Mouse (Mus musculus): ENCODE measurements around the gene Snx18. TPM values are rescaled to one million over a fixed set of nuclear protein-coding genes. Genes with fewer than 3 reads are reported as not detected.

Gene Snx18
- polyA plus RNA-seq, 1 experiment from 2014 or later, result 15.6 TPM

- Histone ChIP-seq H3K4me3 (ENCODE audit: low read depth, low read length) (no peak overlapping the region), H3K9me3 (ENCODE audit: control insufficient read depth, low read length) (no peaks in the 10 kb centered on the region), H3K4me1 (replicated peaks; ENCODE audit: control insufficient read depth, insufficient read depth) (0 out of 2 replicates have a peak, but pooled peaks cover 3% of the 10 kb centered on the region), H3K9ac (ENCODE audit: low read length) (no peak overlapping the region), H3K4me2 (replicated peaks; ENCODE audit: low read depth) (no peak overlapping the region), H3K27me3 (ENCODE audit: control insufficient read depth, insufficient read depth, low read length) (no peaks in the 10 kb centered on the region), H3K27ac (replicated peaks) (peak overlapping the region; percentile 30; the same call in 1 of the 2 replicates), H3K36me3 (ENCODE audit: control insufficient read depth, insufficient read depth, low read length) (peaks cover 3% of the 10 kb centered on the region; the same call in 1 of the 2 replicates)
- 65% methylated on average over 11 of the region's 11 CpGs for WGBS
- TF ChIP-seq CTCF (IDR thresholded peaks at IDR 0.05; ENCODE audit: low read depth) (no peak), EP300 (optimal IDR thresholded peaks at IDR 0.05) (no peak)
- ATAC-seq (ENCODE audit: low FRiP score, low TSS enrichment) (no peak), DNase-seq (ENCODE audit: low spot score) (no peak)
Observed at GRCm38 (mm10) chr13:113591336-113591735, 27.0 kb downstream of the Snx18 start.

- 90% methylated on average over 4 of the region's 4 CpGs for WGBS
- Histone ChIP-seq H3K27ac (replicated peaks) (no peak overlapping the region), H3K9ac (ENCODE audit: low read length) (no peak overlapping the region), H3K27me3 (ENCODE audit: control insufficient read depth, insufficient read depth, low read length) (no peaks in the 10 kb centered on the region), H3K4me2 (replicated peaks; ENCODE audit: low read depth) (no peak overlapping the region), H3K36me3 (ENCODE audit: control insufficient read depth, insufficient read depth, low read length) (peaks cover 3% of the 10 kb centered on the region; the same call in 1 of the 2 replicates), H3K4me3 (ENCODE audit: low read depth, low read length) (no peak overlapping the region), H3K9me3 (ENCODE audit: control insufficient read depth, low read length) (no peaks in the 10 kb centered on the region), H3K4me1 (replicated peaks; ENCODE audit: control insufficient read depth, insufficient read depth) (no peaks in the 10 kb centered on the region)
- ATAC-seq (ENCODE audit: low FRiP score, low TSS enrichment) (no peak), DNase-seq (ENCODE audit: low spot score) (no peak)
- TF ChIP-seq EP300 (optimal IDR thresholded peaks at IDR 0.05) (no peak), CTCF (IDR thresholded peaks at IDR 0.05; ENCODE audit: low read depth) (no peak)
Observed at GRCm38 (mm10) chr13:113590216-113590615, 28.1 kb downstream of the Snx18 start.

DNA sequence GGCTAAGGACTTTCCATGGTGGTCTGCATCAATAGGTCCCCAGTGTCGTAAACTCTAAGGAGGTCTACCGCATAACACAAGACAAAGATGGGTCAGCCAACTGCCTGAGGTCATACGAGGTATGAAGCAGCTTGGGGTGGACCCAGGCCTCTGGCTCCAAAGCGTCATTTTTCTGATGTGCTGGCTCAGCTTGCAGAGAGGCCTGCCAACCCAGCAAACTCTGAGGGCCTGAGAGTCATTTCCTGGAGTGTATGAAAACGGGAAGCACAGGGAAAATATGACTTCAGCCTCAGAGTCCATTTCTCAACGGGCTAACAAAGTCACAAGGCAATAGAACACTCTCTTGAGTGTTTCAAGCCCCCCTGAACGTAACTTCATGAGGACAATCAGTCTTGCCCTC, 28.9 kb downstream of the Snx18 start:
- no peaks in the 10 kb centered on the region for H3K27me3 ChIP-seq (ENCODE audit: control insufficient read depth, insufficient read depth, low read length)
- no peak overlapping the region for H3K4me3 ChIP-seq (ENCODE audit: low read depth, low read length)
- WGBS, result 44% methylated on average over 7 of the region's 7 CpGs
- no peaks in the 10 kb centered on the region for H3K4me1 ChIP-seq (replicated peaks; ENCODE audit: control insufficient read depth, insufficient read depth)
- no peak overlapping the region for H3K9ac ChIP-seq (ENCODE audit: low read length)
- ATAC-seq (ENCODE audit: low FRiP score, low TSS enrichment) (peak; percentile 48; the same call in 1 of the 2 replicates), DNase-seq (ENCODE audit: low spot score) (no peak)
- H3K9me3 ChIP-seq (ENCODE audit: control insufficient read depth, low read length), result no peaks in the 10 kb centered on the region
- TF ChIP-seq CTCF (IDR thresholded peaks at IDR 0.05; ENCODE audit: low read depth) (no peak), EP300 (optimal IDR thresholded peaks at IDR 0.05) (no peak)
- H3K27ac ChIP-seq (replicated peaks), result no peak overlapping the region
- H3K36me3 ChIP-seq (ENCODE audit: control insufficient read depth, insufficient read depth, low read length), result peaks cover 3% of the 10 kb centered on the region; the same call in 1 of the 2 replicates
- no peak overlapping the region for H3K4me2 ChIP-seq (replicated peaks; ENCODE audit: low read depth)

GRCm38 (mm10) chr13:113587200-113587936, 31.0 kb downstream of the Snx18 start:
- Histone ChIP-seq H3K9me3 (ENCODE audit: control insufficient read depth, low read length) (no peaks in the 10 kb centered on the region), H3K9ac (ENCODE audit: low read length) (no peak overlapping the region), H3K4me2 (replicated peaks; ENCODE audit: low read depth) (no peak overlapping the region), H3K27ac (replicated peaks) (no peak overlapping the region), H3K36me3 (ENCODE audit: control insufficient read depth, insufficient read depth, low read length) (no peaks in the 10 kb centered on the region), H3K4me1 (replicated peaks; ENCODE audit: control insufficient read depth, insufficient read depth) (no peaks in the 10 kb centered on the region), H3K4me3 (ENCODE audit: low read depth, low read length) (no peak overlapping the region), H3K27me3 (ENCODE audit: control insufficient read depth, insufficient read depth, low read length) (no peaks in the 10 kb centered on the region)
- DNase-seq (ENCODE audit: low spot score) (no peak), ATAC-seq (ENCODE audit: low FRiP score, low TSS enrichment) (peak; percentile 65)
- WGBS, result 39% methylated on average over 15 of the region's 15 CpGs
- TF ChIP-seq EP300 (optimal IDR thresholded peaks at IDR 0.05) (no peak), CTCF (IDR thresholded peaks at IDR 0.05; ENCODE audit: low read depth) (no peak)

- no peak for ATAC-seq (ENCODE audit: low FRiP score, low TSS enrichment)
- TF ChIP-seq CTCF (IDR thresholded peaks at IDR 0.05; ENCODE audit: low read depth) (no peak), EP300 (optimal IDR thresholded peaks at IDR 0.05) (no peak)
- no peak overlapping the region for H3K27ac ChIP-seq (replicated peaks)
- 92% methylated on average over 3 of the region's 3 CpGs for WGBS
- H3K36me3 ChIP-seq (ENCODE audit: control insufficient read depth, insufficient read depth, low read length), result no peaks in the 10 kb centered on the region
- no peak overlapping the region for H3K4me3 ChIP-seq (ENCODE audit: low read depth, low read length)
- H3K27me3 ChIP-seq (ENCODE audit: control insufficient read depth, insufficient read depth, low read length), result no peaks in the 10 kb centered on the region
- no peak overlapping the region for H3K9ac ChIP-seq (ENCODE audit: low read length)
- H3K9me3 ChIP-seq (ENCODE audit: control insufficient read depth, low read length), result no peaks in the 10 kb centered on the region
- H3K4me1 ChIP-seq (replicated peaks; ENCODE audit: control insufficient read depth, insufficient read depth), result no peaks in the 10 kb centered on the region
- no peak for DNase-seq (ENCODE audit: low spot score)
- H3K4me2 ChIP-seq (replicated peaks; ENCODE audit: low read depth), result no peak overlapping the region
Observed at GRCm38 (mm10) chr13:113585606-113586005, 32.8 kb downstream of the Snx18 start.

GRCm38 (mm10) chr13:113584431-113584830, 33.9 kb downstream of the Snx18 start:
- no peaks in the 10 kb centered on the region for H3K4me1 ChIP-seq (replicated peaks; ENCODE audit: control insufficient read depth, insufficient read depth)
- no peak for ATAC-seq (ENCODE audit: low FRiP score, low TSS enrichment)
- H3K36me3 ChIP-seq (ENCODE audit: control insufficient read depth, insufficient read depth, low read length), result no peaks in the 10 kb centered on the region
- H3K9me3 ChIP-seq (ENCODE audit: control insufficient read depth, low read length), result no peaks in the 10 kb centered on the region
- TF ChIP-seq EP300 (optimal IDR thresholded peaks at IDR 0.05), result no peak
- TF ChIP-seq CTCF (IDR thresholded peaks at IDR 0.05; ENCODE audit: low read depth), result no peak
- DNase-seq (ENCODE audit: low spot score), result no peak
- H3K27ac ChIP-seq (replicated peaks), result no peak overlapping the region
- 81% methylated on average over 6 of the region's 6 CpGs for WGBS
- no peak overlapping the region for H3K9ac ChIP-seq (ENCODE audit: low read length)
- H3K27me3 ChIP-seq (ENCODE audit: control insufficient read depth, insufficient read depth, low read length), result no peaks in the 10 kb centered on the region
- no peak overlapping the region for H3K4me2 ChIP-seq (replicated peaks; ENCODE audit: low read depth)
- no peak overlapping the region for H3K4me3 ChIP-seq (ENCODE audit: low read depth, low read length)

Data from stomach, postnatal 0 days (tissue).